Mouse (Mus musculus): ENCODE data around the gene Gm44503. TPM values are rescaled to one million over a fixed set of nuclear protein-coding genes. Genes with fewer than 3 reads are reported as not detected.
A peak's percentile ranks its signal among the peaks of the same experiment; 100 is the strongest.

Gene Gm44503
- polyA plus RNA-seq, 2 experiments: not detected

- 50% methylated on average over 3 of the region's 3 CpGs for WGBS (ENCODE audit: insufficient replicate concordance)
Observed at GRCm38 (mm10) chr9:72943424-72943823, 15.2 kb upstream of the Gm44503 start.

DNA sequence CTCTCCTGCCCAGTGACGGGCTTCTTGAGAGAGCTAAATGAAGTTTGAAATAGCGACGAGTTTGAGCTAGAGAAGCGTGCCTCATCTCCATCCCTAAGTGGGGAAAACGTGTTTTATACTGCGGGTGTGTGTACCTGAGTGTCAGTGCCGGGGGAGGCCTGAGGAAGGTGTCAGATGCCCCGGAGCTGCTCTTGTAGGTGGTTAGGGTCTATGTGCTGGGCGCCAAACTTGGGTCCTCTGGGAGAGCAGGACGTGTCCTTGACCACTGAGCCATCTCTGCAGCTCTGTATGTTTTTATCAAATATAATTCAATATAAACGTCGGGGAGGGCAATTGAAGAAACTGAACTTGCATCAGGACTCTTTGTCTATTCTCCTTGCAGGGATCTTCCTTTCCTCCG, 14.4 kb upstream of the Gm44503 start:
- Histone ChIP-seq H3K4me2 (ENCODE audit: low read depth) (no peak overlapping the region), H3K9ac (replicated peaks) (no peak overlapping the region), H3K27me3 (ENCODE audit: control insufficient read depth, insufficient read depth, low read length) (no peaks in the 10 kb centered on the region), H3K4me1 (replicated peaks; ENCODE audit: control insufficient read depth in 2 of 2, insufficient read depth in 2 of 2, low read length in 1 of 2) (no peaks in the 10 kb centered on the region), H3K4me3 (ENCODE audit: insufficient read depth in 1 of 2, low read depth in 2 of 2, low read length in 2 of 2) (no peak overlapping the region), H3K27ac (no peak overlapping the region), H3K36me3 (replicated peaks; ENCODE audit: control insufficient read depth, insufficient read depth, low read depth) (no peaks in the 10 kb centered on the region), H3K9me3 (ENCODE audit: control insufficient read depth, low read length) (no peaks in the 10 kb centered on the region)
- TF ChIP-seq EP300 (IDR thresholded peaks at IDR 0.05; ENCODE audit: low read depth) (no peak), CTCF (IDR thresholded peaks at IDR 0.05; ENCODE audit: low read depth) (no peak)
- ATAC-seq (ENCODE audit: insufficient read depth) (no peak), DNase-seq (ENCODE audit: low read depth in 3 of 3, low spot score in 3 of 3) (no peak)
- 74% methylated on average over 13 of the region's 13 CpGs for WGBS (ENCODE audit: insufficient replicate concordance)

More at GRCm38 (mm10) chr9:72943424-72943823, 15.2 kb upstream of the Gm44503 start:
- Histone ChIP-seq H3K4me2 (ENCODE audit: low read depth) (no peak overlapping the region), H3K36me3 (replicated peaks; ENCODE audit: control insufficient read depth, insufficient read depth, low read depth) (no peaks in the 10 kb centered on the region), H3K9me3 (ENCODE audit: control insufficient read depth, low read length) (no peaks in the 10 kb centered on the region), H3K27me3 (ENCODE audit: control insufficient read depth, insufficient read depth, low read length) (no peaks in the 10 kb centered on the region), H3K27ac (no peak overlapping the region), H3K4me3 (ENCODE audit: insufficient read depth in 1 of 2, low read depth in 2 of 2, low read length in 2 of 2) (no peak overlapping the region), H3K9ac (replicated peaks) (no peak overlapping the region), H3K4me1 (replicated peaks; ENCODE audit: control insufficient read depth in 2 of 2, insufficient read depth in 2 of 2, low read length in 1 of 2) (no peaks in the 10 kb centered on the region)
- TF ChIP-seq CTCF (IDR thresholded peaks at IDR 0.05; ENCODE audit: low read depth) (peak; percentile 38), EP300 (IDR thresholded peaks at IDR 0.05; ENCODE audit: low read depth) (no peak)
- ATAC-seq (ENCODE audit: insufficient read depth): no peak
- no peak for DNase-seq (ENCODE audit: low read depth in 3 of 3, low spot score in 3 of 3)

- Histone ChIP-seq H3K27me3 (ENCODE audit: control insufficient read depth, insufficient read depth, low read length) (no peaks in the 10 kb centered on the region), H3K9ac (replicated peaks) (no peak overlapping the region), H3K4me1 (replicated peaks; ENCODE audit: control insufficient read depth in 2 of 2, insufficient read depth in 2 of 2, low read length in 1 of 2) (no peaks in the 10 kb centered on the region), H3K4me3 (ENCODE audit: insufficient read depth in 1 of 2, low read depth in 2 of 2, low read length in 2 of 2) (no peak overlapping the region), H3K27ac (no peak overlapping the region), H3K9me3 (ENCODE audit: control insufficient read depth, low read length) (no peaks in the 10 kb centered on the region), H3K4me2 (ENCODE audit: low read depth) (no peak overlapping the region), H3K36me3 (replicated peaks; ENCODE audit: control insufficient read depth, insufficient read depth, low read depth) (no peaks in the 10 kb centered on the region)
- TF ChIP-seq CTCF (IDR thresholded peaks at IDR 0.05; ENCODE audit: low read depth): no peak; the same call in 1 of the 2 replicates
- TF ChIP-seq EP300 (IDR thresholded peaks at IDR 0.05; ENCODE audit: low read depth): no peak
- ATAC-seq (ENCODE audit: insufficient read depth): no peak
- 64% methylated on average over 1 of the region's 1 CpGs for WGBS (ENCODE audit: insufficient replicate concordance)
- no peak for DNase-seq (ENCODE audit: low read depth in 3 of 3, low spot score in 3 of 3)
Observed at GRCm38 (mm10) chr9:72947010-72947409, 11.6 kb upstream of the Gm44503 start.

- no peaks in the 10 kb centered on the region for H3K36me3 ChIP-seq (replicated peaks; ENCODE audit: control insufficient read depth, insufficient read depth, low read depth)
- no peak overlapping the region for H3K4me3 ChIP-seq (ENCODE audit: insufficient read depth in 1 of 2, low read depth in 2 of 2, low read length in 2 of 2)
- DNase-seq (ENCODE audit: low read depth in 3 of 3, low spot score in 3 of 3) (no peak), ATAC-seq (ENCODE audit: insufficient read depth) (no peak)
- H3K4me2 ChIP-seq (ENCODE audit: low read depth): no peak overlapping the region
- H3K27me3 ChIP-seq (ENCODE audit: control insufficient read depth, insufficient read depth, low read length): no peaks in the 10 kb centered on the region
- WGBS (ENCODE audit: insufficient replicate concordance): 60% methylated on average over 7 of the region's 7 CpGs
- TF ChIP-seq CTCF (IDR thresholded peaks at IDR 0.05; ENCODE audit: low read depth) (no peak), EP300 (IDR thresholded peaks at IDR 0.05; ENCODE audit: low read depth) (no peak)
- H3K27ac ChIP-seq: no peak overlapping the region
- H3K9ac ChIP-seq (replicated peaks): no peak overlapping the region
- H3K9me3 ChIP-seq (ENCODE audit: control insufficient read depth, low read length): no peaks in the 10 kb centered on the region
- no peaks in the 10 kb centered on the region for H3K4me1 ChIP-seq (replicated peaks; ENCODE audit: control insufficient read depth in 2 of 2, insufficient read depth in 2 of 2, low read length in 1 of 2)
Observed at GRCm38 (mm10) chr9:72949572-72949971, 9.1 kb upstream of the Gm44503 start.

- 30% methylated on average over 2 of the region's 2 CpGs for WGBS (ENCODE audit: insufficient replicate concordance)
- TF ChIP-seq CTCF (IDR thresholded peaks at IDR 0.05; ENCODE audit: low read depth) (peak; percentile 51), EP300 (IDR thresholded peaks at IDR 0.05; ENCODE audit: low read depth) (no peak)
- Histone ChIP-seq H3K4me2 (ENCODE audit: low read depth) (no peak overlapping the region), H3K36me3 (replicated peaks; ENCODE audit: control insufficient read depth, insufficient read depth, low read depth) (no peaks in the 10 kb centered on the region), H3K27ac (no peak overlapping the region), H3K9ac (replicated peaks) (no peak overlapping the region), H3K27me3 (ENCODE audit: control insufficient read depth, insufficient read depth, low read length) (no peaks in the 10 kb centered on the region), H3K4me3 (ENCODE audit: insufficient read depth in 1 of 2, low read depth in 2 of 2, low read length in 2 of 2) (no peak overlapping the region), H3K9me3 (ENCODE audit: control insufficient read depth, low read length) (no peaks in the 10 kb centered on the region), H3K4me1 (replicated peaks; ENCODE audit: control insufficient read depth in 2 of 2, insufficient read depth in 2 of 2, low read length in 1 of 2) (peaks cover 0 to 8% of the 10 kb centered on the region in 2 experiments; a peak in 2 of 4 replicates)
- no peak for ATAC-seq (ENCODE audit: insufficient read depth)
- DNase-seq (ENCODE audit: low read depth in 3 of 3, low spot score in 3 of 3): no peak
Observed at GRCm38 (mm10) chr9:72954746-72955145, 3.9 kb upstream of the Gm44503 start.

All from liver, embryonic 14.5 days (tissue).